Mouse (Mus musculus) inflammation-experienced regulatory T-cells, adult 6 months (primary cell): ENCODE measurements around the gene Cdr2. TPM values are rescaled to one million over a fixed set of nuclear protein-coding genes. Genes with fewer than 3 reads are reported as not detected.

Experiments
- polyA plus RNA-seq, 3 experiments: library from polyadenylated mRNA; unstranded; fragments of 100-300 nt; shearing (Covaris generic); gene quantifications; one replicate each; pipeline ENCODE4 v1.2.1; 2017

Cdr2 gene
- polyA plus RNA-seq, 3 experiments from 2014 or later = 1.2 to 1.4 (median 1.3) TPM

Other genes starting within 250 kb of the Cdr2 start
- not detected for gene Vwa3a, start 243.0 kb downstream of the Cdr2 start, polyA plus RNA-seq
- not detected for gene Gm5737, start 169.9 kb downstream of the Cdr2 start, polyA plus RNA-seq
- gene Eef2k, start 139.5 kb downstream of the Cdr2 start, polyA plus RNA-seq = 1 to 10 TPM in 2 of 3 experiments, under 1 TPM in 1; 0.73 to 2.7 (median 2.2) TPM
- gene Polr3e, start 64.6 kb downstream of the Cdr2 start, polyA plus RNA-seq = 10 to 100 TPM in 1 of 3 experiments, 1 to 10 TPM in 2; 7.0 to 10.6 (median 8.7) TPM
- gene Mfsd13b, start 197 bp upstream of the Cdr2 start, polyA plus RNA-seq = not detected
- gene Mettl9, start 52.1 kb upstream of the Cdr2 start, polyA plus RNA-seq = 10 to 100 TPM in 1 of 3 experiments, 1 to 10 TPM in 2; 3.9 to 10.1 (median 7.1) TPM
- gene Igsf6, start 92.3 kb upstream of the Cdr2 start, polyA plus RNA-seq = 1 to 10 TPM in 1 of 3 experiments, under 1 TPM in 2; 0.26 to 2.6 (median 0.61) TPM
- not detected for gene Otoa, start 99.3 kb upstream of the Cdr2 start, polyA plus RNA-seq